Mouse (Mus musculus) neural tube, embryonic 10.5 days (tissue): ENCODE data around the gene Dip2b.

ENCODE experiments used
- DNase-seq: peaks from one replicate; pipeline ENCODE4 v3.0.0-alpha.2; 2017; ENCODE audit warnings: low spot score; ENCODE audit errors: extremely low spot score

Gene Dip2b

GRCm38 (mm10) chr15:100050940-100051339, 12.5 kb downstream of the Dip2b start:
- DNase-seq, result no peak

DNA sequence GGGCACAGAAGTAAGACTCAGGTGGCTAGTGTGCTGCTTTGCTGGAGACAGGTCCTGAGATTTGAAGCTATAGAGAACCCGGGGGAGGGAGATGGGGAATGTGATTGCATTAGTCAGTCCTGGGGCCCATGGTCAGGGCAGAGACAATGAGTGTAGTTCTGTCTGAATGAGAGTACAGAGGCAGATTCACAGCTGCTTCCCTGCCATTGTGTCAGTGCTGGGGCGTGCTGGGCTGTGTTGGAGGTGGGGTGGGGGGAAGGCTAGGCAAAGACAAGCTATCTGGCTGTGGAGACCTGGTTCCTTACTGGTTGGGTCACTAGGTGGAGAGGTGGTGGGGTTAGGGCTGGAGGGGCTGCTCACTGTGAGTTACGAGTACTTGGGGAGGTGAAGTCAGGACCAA, 14.3 kb downstream of the Dip2b start:
- no peak for DNase-seq

DNA sequence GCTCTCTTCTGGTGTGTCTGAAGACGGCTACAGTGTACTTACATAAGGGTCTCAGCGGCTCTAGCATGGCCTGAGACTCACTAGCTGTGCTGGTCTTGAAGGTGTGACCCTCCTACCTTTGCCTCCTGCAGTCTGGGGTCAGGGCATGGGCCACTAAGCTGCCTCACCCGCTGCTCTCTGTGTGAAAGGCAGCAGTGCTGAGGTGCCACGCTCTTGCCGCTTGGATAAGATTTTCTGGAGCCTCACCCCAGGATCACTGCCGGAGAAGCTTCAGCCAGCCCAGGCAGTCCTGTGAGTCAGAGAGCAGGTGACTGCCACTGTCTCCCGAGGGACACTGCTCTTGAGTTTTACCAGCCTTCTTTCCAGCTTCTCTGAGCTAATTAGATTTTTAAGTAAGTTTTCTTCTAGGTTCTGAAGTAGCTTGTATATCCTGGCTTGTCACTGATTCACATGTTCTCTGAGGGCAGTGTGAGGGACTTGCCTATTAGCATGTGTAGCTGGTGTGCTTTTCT, 18.0 kb downstream of the Dip2b start:
- DNase-seq, result no peak

- no peak for DNase-seq
Measured at GRCm38 (mm10) chr15:100057698-100058097, 19.2 kb downstream of the Dip2b start.

GRCm38 (mm10) chr15:100058143-100058542, 19.7 kb downstream of the Dip2b start:
- DNase-seq, result no peak

- no peak for DNase-seq
Measured at GRCm38 (mm10) chr15:100058912-100059311, 20.4 kb downstream of the Dip2b start.

- no peak for DNase-seq
Measured at GRCm38 (mm10) chr15:100059626-100060311, 21.3 kb downstream of the Dip2b start.

DNA sequence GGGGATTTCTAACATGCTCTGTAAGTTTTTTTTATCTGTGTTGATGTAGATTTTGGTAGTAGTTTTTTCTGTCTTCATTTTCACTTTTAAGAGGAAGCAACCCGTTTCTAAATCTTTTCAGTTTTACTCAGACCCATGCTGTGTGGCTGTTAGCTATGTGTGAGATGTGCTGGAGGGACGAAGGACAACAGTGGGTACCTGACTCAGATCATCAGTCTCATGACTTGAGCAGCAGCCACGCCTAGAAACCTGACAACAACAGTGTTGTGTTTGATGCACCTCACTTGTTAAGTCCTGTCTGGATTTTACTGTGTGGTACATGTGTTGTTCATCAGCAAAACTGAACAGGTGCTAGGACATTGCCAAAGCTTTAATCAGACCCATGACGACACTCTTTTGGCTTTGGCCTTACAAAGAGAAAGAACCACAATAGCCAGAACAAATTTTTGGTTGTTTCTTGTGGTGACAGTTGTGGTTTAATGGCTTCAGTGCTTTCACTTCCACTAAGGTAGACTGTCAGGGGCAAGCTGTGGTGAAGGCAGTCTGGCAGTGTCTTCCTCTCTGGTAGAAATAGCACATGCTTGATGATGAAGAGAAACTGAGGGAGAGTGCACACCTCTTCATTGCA, 22.2 kb downstream of the Dip2b start:
- DNase-seq, result no peak

GRCm38 (mm10) chr15:100061377-100061776, 22.9 kb downstream of the Dip2b start:
- DNase-seq, result no peak

- DNase-seq, result no peak
Measured at GRCm38 (mm10) chr15:100063229-100063773, 24.8 kb downstream of the Dip2b start.

DNA sequence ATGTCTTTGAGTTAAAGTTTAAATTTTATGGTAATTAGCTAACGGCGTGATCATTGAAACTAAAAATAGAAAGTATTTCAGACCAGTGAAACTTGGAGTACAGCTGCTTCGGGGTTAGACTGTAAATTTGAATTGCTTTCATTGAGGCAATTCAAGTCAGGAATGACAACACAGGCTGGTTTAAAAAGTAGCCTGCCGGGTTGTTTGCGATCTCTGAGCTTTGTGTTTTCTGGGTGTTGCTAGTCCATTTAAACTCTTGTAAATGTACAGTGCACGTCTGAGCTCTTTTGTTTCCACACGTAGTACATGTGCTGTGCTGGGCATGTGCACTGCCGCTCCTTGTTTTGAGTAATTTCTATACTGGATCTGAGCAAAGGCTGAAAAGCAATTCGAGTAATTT, 28.2 kb downstream of the Dip2b start:
- no peak for DNase-seq

- DNase-seq, result no peak
Measured at GRCm38 (mm10) chr15:100069101-100069500, 30.6 kb downstream of the Dip2b start.

DNA sequence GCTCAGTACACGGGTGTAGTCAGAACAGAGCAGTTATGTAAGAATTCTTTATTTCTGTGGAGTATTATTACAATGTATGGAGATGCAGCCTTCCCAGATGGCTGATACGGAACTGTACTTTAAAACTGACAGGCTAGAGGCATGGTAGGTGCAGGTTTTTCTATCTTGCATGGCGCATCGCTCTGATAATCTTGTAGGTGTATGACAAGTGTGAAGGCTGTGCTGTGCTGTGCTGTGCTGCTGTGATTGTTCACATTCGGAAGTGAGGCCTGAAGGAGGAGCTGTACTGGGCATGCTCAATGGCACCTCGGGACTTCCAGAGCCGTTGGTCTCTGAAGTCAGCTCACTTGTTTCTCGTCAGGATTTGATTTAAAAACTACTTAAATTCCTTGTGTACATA, 31.6 kb downstream of the Dip2b start:
- DNase-seq, result no peak

DNA sequence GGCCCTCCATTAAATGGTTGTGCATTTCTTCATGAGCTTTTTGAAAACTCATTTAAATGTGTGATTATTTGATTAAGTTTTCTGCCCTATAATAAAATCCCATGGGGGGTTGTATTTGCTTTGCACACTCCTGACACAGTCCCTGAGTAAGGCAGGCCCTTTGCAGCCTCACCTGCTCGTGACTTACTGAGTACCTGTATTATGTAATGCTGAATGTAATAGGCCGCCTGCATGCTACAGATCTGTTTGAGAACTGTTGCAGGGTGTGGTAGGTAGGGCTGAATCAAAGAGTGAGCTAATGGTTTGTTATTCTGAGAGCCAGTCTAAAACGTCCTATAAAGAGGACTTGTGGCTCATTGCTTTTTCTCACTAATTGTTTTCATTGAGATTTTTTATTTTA, 33.4 kb downstream of the Dip2b start:
- no peak for DNase-seq

DNA sequence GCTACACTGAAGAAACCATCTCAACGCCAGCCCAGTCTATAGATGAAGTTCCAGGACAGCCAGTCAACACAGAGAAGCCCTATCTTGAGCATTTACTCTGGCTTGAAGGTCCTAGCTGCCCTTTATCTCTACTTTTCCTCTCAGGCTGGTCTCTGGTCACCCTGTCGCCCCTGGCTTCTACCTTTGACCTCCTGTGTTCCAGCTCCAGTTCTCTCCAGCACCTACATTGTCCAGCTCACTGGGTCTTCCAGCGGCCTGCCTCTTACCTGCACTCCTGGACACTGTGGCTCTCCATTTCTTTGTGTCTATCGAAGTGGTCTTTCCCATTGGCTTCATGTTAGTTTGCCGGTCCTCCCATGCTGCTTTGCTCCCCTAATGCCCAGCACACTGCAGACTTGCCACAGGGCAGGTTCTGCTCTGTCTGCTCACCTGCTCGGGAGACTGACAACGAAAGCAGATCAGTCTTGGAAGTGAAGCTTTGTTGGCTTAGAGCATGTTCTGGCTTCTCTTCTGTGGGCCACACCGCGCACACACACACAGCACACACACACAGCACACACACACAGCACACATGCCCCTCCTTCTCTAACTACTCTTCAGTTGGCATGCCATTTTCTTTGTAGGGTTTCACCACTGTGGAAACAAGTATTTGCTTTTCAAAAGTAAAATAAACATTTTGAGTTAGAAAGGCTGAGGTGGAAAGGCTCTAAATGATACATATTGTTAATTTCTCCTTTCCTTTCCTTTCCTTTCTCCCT, 35.4 kb downstream of the Dip2b start:
- no peak for DNase-seq

- peak; percentile 41 for DNase-seq
Measured at GRCm38 (mm10) chr15:100074754-100075153, 36.3 kb downstream of the Dip2b start.

GRCm38 (mm10) chr15:100076362-100076761, 37.9 kb downstream of the Dip2b start:
- no peak for DNase-seq

DNA sequence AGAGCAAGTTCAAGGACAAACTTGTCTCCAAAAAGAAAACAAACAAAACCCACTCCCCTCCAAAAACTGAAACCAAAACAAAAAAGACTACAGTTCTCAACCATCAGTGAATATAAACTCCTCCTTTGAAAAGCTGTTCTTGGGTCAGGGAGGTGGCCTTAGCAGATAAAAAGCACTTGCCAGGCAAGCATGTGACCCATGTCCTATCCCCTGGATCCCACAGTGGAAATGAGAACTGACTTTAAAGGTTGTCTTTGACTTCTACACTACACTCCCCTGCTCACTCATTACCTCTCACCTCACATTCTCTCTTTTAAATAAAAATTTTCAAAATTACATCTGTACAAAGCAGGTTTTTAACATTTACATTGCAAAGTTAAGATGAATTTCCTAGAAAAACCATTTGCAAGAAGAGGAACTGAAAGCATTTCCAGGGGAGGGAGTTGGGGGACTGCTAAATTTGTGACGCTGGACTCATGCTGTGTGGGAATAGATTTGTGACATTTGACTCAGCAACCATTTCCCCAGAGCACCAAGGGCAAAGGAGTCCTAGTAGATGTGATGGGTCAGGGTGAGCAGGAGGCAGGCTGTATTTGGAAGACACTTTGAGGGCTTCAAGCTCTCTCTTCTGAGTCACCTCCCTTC, 42.5 kb downstream of the Dip2b start:
- DNase-seq, result no peak

DNA sequence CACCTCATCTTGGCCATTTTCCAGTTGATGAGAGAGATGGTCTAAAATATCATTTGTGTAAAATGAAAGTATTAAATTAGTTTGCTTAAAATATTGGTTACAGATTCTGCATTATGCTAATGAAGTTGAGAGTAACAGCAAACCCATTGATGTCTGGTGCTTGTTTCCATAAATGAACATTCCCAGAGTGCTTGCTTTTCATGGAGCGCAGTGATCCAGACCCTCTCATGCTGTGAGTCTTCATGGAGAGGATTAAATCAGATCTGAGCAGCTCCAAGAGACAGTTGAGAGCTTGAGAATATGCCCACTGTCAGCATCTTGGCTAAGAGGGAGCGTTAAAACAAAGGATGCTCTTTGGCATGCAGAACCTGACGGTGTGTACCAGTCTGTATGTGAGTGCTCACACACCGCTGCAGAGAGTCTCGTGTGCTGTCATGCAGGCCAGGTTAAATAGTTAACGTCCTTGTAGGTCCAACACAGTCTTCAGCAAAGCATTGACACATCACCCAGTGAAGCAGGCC, 43.1 kb downstream of the Dip2b start:
- no peak for DNase-seq

- no peak for DNase-seq
Measured at GRCm38 (mm10) chr15:100082052-100082451, 43.6 kb downstream of the Dip2b start.

GRCm38 (mm10) chr15:100082733-100083132, 44.3 kb downstream of the Dip2b start:
- DNase-seq, result no peak
